Mouse (Mus musculus) CH12.LX (cell line): ENCODE data around the gene Hpn.

Experiments used
- CTCF ChIP-seq, 2 experiments: IDR thresholded peaks in 1 of 2; conservative IDR thresholded peaks in 1 of 2; 2 replicates each; pipeline ENCODE4 v1.5.1; 2011 to 2012; ENCODE audit warnings: low read depth in 2 of 2, low read length in 2 of 2, improper control_type of control experiment in 1 of 2, inconsistent platforms in 1 of 2, mild to moderate bottlenecking in 1 of 2, moderate library complexity in 1 of 2
- E2F4 ChIP-seq: IDR thresholded peaks from 2 replicates; pipeline ENCODE4 v1.6.1; 2011; ENCODE audit warnings: low read depth, low read length, improper control_type of control experiment; ENCODE audit not compliant: insufficient replicate concordance
- EP300 ChIP-seq: IDR thresholded peaks from 2 replicates; pipeline ENCODE4 v1.6.1; 2011; ENCODE audit warnings: low read length, improper control_type of control experiment
- ETS1 ChIP-seq: conservative IDR thresholded peaks from 2 replicates; pipeline ENCODE4 v1.6.1; 2012; ENCODE audit warnings: low read depth, mild to moderate bottlenecking, inconsistent platforms, low read length, improper control_type of control experiment, moderate library complexity
- KAT2A ChIP-seq: IDR thresholded peaks from 2 replicates; pipeline ENCODE4 v1.6.1; 2012; ENCODE audit warnings: low read length, improper control_type of control experiment, inconsistent platforms; ENCODE audit not compliant: insufficient replicate concordance
- MXI1 ChIP-seq: IDR thresholded peaks from 2 replicates; pipeline ENCODE4 v1.6.1; 2011; ENCODE audit warnings: mild to moderate bottlenecking, low read depth, low read length, improper control_type of control experiment
- MYC ChIP-seq: IDR thresholded peaks from 2 replicates; pipeline ENCODE4 v1.6.1; 2011; ENCODE audit warnings: low read depth, mild to moderate bottlenecking, improper control_type of control experiment, low read length
- NELFE ChIP-seq: IDR thresholded peaks from 2 replicates; pipeline ENCODE4 v1.6.1; 2011; ENCODE audit warnings: low read depth, low read length, improper control_type of control experiment
- POLR2AphosphoS2 ChIP-seq: IDR thresholded peaks from 2 replicates; pipeline ENCODE4 v1.6.1; 2011; ENCODE audit warnings: low read depth, low read length, improper control_type of control experiment
- SMC3 ChIP-seq: IDR thresholded peaks from 2 replicates; pipeline ENCODE4 v1.6.1; 2011; ENCODE audit warnings: low read depth, low read length, improper control_type of control experiment
- TCF12 ChIP-seq: IDR thresholded peaks from 2 replicates; pipeline ENCODE4 v1.6.1; 2014; ENCODE audit warnings: low read depth, mild to moderate bottlenecking, inconsistent platforms, low read length, improper control_type of control experiment
- ZC3H11A ChIP-seq: IDR thresholded peaks from 2 replicates; pipeline ENCODE4 v1.6.1; 2012; ENCODE audit warnings: low read depth, mild to moderate bottlenecking, inconsistent platforms, low read length, improper control_type of control experiment

DNA sequence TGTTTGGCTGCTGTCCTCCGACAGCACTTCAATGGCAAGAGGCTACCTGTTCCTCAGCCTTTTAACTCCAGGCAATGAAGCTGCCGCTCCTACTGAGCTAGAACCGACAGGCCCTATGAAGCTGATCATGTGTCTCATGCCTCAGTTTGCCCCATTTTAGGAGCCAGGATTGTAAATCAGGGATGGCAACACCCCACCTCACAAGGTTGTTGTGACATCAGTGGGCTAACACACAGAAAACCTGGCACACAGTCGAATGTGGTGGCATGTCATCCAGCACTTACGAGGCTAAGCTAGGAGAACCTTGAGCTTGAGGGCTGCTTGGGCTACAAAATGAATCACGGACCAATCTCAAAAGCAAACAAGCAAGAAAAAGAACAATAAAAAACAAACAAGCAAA is 56.9 kb downstream of the Hpn start:
- TF ChIP-seq CTCF (conservative IDR thresholded peaks at IDR 0.05 in 1 of 2, IDR thresholded peaks at IDR 0.05 in 1 of 2; ENCODE audit: low read depth in 2 of 2, low read length in 2 of 2) (no peak), TCF12 (no peak), POLR2AphosphoS2 (no peak), EP300 (no peak), SMC3 (no peak), ETS1 (no peak), MXI1 (no peak), NELFE (no peak), MYC (no peak), ZC3H11A (no peak), KAT2A (no peak), E2F4 (no peak)
